Mouse (Mus musculus): ENCODE results near the gene Cdh23.

GRCm38 (mm10) chr10:60723345-60723744 is 27.1 kb upstream of the Cdh23 start:
- TF ChIP-seq GATA1 (IDR thresholded peaks at IDR 0.05; ENCODE audit: borderline replicate concordance, low read length) (no peak), FLI1 (IDR thresholded peaks at IDR 0.05; ENCODE audit: low read length) (no peak)
